Mouse (Mus musculus) heart, embryonic 11.5 days (tissue): Measurements from ENCODE around the gene Syt7. TPM values are rescaled to one million over a fixed set of nuclear protein-coding genes. Genes with fewer than 3 reads are reported as not detected.
A peak's percentile ranks its signal among the peaks of the same experiment; 100 is the strongest.

Experiments used
- ATAC-seq: fragments of 200-750 bp; cut with Nextera tagmentation; replicated peaks from 2 replicates; pipeline ENCODE4 v1.8.0; 2017; ENCODE audit warnings: moderate library complexity; ENCODE audit not compliant: insufficient number of reproducible peaks, low FRiP score, low TSS enrichment
- H3K27ac ChIP-seq: fragments of 300-500 bp; sonication (generic); 2 replicates; pipeline ENCODE4 v1.5.1; 2014; ENCODE audit warnings: mild to moderate bottlenecking, low read depth, low read length
- H3K27me3 ChIP-seq: fragments of 300-500 bp; sonication (generic); 2 replicates; pipeline ENCODE4 v1.6.1; 2014; ENCODE audit warnings: mild to moderate bottlenecking, low read length, mixed read lengths; ENCODE audit not compliant: control insufficient read depth, insufficient read depth
- H3K36me3 ChIP-seq: fragments of 300-500 bp; sonication (generic); 2 replicates; pipeline ENCODE4 v1.6.1; 2014; ENCODE audit warnings: mild to moderate bottlenecking, low read length, moderate library complexity, mixed read lengths; ENCODE audit not compliant: control insufficient read depth, insufficient read depth
- H3K4me1 ChIP-seq: fragments of 300-500 bp; sonication (generic); 2 replicates; pipeline ENCODE4 v1.6.1; 2014; ENCODE audit warnings: low read length; ENCODE audit not compliant: control insufficient read depth, insufficient read depth
- H3K4me2 ChIP-seq: fragments of 300-500 bp; sonication (generic); 2 replicates; pipeline ENCODE4 v1.6.1; 2014; ENCODE audit warnings: mild to moderate bottlenecking, moderate library complexity
- H3K4me3 ChIP-seq: fragments of 300-500 bp; sonication (generic); 2 replicates; pipeline ENCODE4 v1.5.1; 2014; ENCODE audit warnings: low read depth, low read length
- H3K9ac ChIP-seq: fragments of 300-500 bp; sonication (generic); 2 replicates; pipeline ENCODE4 v1.6.1; 2014; ENCODE audit warnings: mild to moderate bottlenecking, low read depth, low read length, moderate library complexity
- H3K9me3 ChIP-seq: fragments of 300-500 bp; sonication (generic); replicated peaks from 2 replicates; pipeline ENCODE4 v1.6.1; 2016; ENCODE audit warnings: low read length; ENCODE audit not compliant: control insufficient read depth
- WGBS: fragments of 180-500 bp; shearing (Covaris S2); extraction: QIAGEN DNeasy Blood & Tissue Kit; methylation state at CpG from one replicate; pipeline ENCODE4 v1.1.7; 2014; ENCODE audit not compliant: insufficient replicate concordance; 5-methylcytosine and 5-hydroxymethylcytosine counted together
- polyA plus RNA-seq: library from polyadenylated mRNA; unstranded; fragments of >200 nt; fragmentation: Nextera tagmentation; extraction: Ambion mirVana; gene quantifications from 2 replicates; pipeline ENCODE4 v1.2.1, GENCODE M21; 2014

The Syt7 gene
- 1.2 and 2.0 TPM in 2 replicates for polyA plus RNA-seq

DNA sequence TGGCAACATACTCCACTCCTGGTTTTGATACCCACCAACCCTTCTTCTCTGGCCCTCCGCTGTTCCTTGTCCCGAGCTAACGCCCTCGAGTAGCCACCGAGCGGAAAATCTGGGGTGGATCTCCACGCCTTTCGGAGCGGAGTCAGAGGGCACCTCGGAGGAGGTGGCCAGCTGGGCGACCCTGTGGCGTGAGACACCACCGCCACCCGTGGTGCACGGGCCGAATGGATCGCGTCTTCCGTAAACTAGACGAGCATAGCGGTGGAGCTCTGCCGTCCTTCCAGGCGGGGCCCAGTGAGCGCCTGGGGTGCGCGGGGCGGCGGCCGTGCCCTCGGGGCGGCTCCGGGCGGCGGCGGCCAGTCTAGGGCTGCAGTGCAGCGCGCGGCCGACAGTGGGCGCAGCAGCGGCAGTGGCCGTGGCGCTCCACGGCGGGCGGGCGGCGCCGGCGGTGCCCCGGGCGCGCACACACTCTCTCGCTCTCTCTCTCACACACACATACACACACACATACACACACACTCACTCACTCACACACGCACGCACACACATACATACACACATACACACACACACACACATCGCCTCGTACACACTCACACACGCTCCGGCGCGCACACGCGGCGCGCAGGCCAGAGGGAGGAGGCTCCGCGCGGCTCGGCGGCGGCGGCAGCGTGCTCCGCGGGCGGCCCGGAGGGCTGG, at the start of gene Syt7:
Syt7 (plus strand) TSS at position 476 of the 699 bp plus-strand sequence.
- Histone ChIP-seq H3K4me3 (peak within 1 kb of the TSS; percentile 60), H3K36me3 (no peaks in the 10 kb centered on the region), H3K4me2 (peak within 1 kb of the TSS; percentile 90), H3K4me1 (peaks cover 7% of the 10 kb centered on the region; the same call in 1 of the 2 replicates), H3K9me3 (no peaks in the 10 kb centered on the region), H3K9ac (peak within 1 kb of the TSS; percentile 64), H3K27me3 (peaks cover 58% of the 10 kb centered on the region), H3K27ac (no peak within 1 kb of the TSS)
- ATAC-seq, result peak; percentile 74
- under 1% methylated on average over 73 of the region's 78 CpGs for WGBS

DNA sequence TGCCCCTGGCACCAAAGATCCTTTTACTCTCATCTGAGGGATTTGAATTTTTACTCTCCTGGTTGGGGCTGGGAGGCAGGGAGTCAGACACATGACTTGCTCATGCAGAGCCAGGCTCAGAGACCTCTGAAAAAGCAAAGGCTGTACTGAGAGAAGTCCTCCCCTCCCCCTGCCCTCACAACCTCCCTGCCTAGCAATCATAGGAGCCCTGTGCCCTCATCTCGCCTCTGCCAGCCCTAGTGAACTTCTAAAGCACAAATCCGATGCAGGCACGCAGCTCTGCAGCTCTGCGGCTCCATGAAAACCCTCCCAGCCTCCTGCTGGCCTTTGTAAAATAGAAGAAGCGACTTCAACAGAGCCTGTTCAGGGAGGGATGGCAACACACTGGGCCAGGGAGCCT, 49.6 kb upstream of the Syt7 start:
- no peak overlapping the region for H3K4me2 ChIP-seq
- no peak overlapping the region for H3K4me3 ChIP-seq
- 29% methylated on average over 5 of the region's 5 CpGs for WGBS
- H3K27ac ChIP-seq, result no peak overlapping the region
- H3K27me3 ChIP-seq, result peaks cover 68% of the 10 kb centered on the region
- no peaks in the 10 kb centered on the region for H3K9me3 ChIP-seq
- H3K9ac ChIP-seq, result 0 out of 2 replicates have a peak overlapping the region, but pooled peaks have one; percentile 5
- no peak for ATAC-seq
- H3K36me3 ChIP-seq, result no peaks in the 10 kb centered on the region
- H3K4me1 ChIP-seq, result peaks cover 12% of the 10 kb centered on the region

DNA sequence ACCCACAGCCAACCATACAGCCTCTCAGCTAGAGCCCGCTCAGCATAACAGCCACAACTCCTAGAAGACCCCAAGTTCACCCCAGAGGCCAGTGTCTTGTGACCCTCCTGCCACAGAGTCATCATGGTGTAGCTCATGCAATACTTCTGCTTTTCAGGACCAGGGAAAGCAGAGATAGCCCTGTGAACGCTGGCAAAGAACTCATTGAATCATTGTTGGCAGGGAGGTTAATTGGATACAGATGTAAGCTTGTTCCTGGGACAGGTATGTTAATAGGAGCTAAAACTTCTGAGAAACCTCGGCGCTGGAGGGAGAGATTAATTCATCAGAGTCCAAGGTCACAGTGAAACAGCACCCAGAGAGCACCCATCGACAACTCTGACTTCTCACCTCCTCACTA, 48.2 kb upstream of the Syt7 start:
- H3K9ac ChIP-seq, result no peak overlapping the region
- H3K36me3 ChIP-seq, result no peaks in the 10 kb centered on the region
- H3K4me1 ChIP-seq, result peaks cover 12% of the 10 kb centered on the region
- no peak for ATAC-seq
- H3K4me3 ChIP-seq, result no peak overlapping the region
- H3K4me2 ChIP-seq, result no peak overlapping the region
- peaks cover 55% of the 10 kb centered on the region for H3K27me3 ChIP-seq
- H3K27ac ChIP-seq, result no peak overlapping the region
- H3K9me3 ChIP-seq, result no peaks in the 10 kb centered on the region
- 25% methylated on average over 5 of the region's 5 CpGs for WGBS

DNA sequence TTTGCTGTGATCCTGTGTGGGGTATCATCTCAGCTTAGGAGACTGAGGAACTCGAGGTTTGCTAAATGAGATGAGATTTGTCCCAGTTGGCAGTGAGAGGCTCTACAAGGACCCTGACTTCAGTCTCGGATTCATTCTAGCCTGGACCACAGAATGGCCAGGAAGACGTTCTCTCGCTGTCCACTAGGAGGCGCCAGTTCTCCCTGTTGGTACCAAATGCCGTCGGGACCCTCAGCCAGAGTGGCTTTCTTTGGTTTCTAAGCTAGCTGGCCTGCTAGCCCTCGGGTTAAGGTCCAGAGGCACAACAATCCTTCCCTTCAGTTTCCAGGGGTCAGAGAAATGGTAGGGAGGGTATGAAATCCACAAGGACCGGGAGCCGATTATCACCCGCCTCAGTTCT, 47.7 kb upstream of the Syt7 start:
- no peaks in the 10 kb centered on the region for H3K9me3 ChIP-seq
- no peak for ATAC-seq
- no peak overlapping the region for H3K4me3 ChIP-seq
- no peak overlapping the region for H3K9ac ChIP-seq
- no peak overlapping the region for H3K27ac ChIP-seq
- H3K27me3 ChIP-seq, result peaks cover 52% of the 10 kb centered on the region
- WGBS, result 18% methylated on average over 11 of the region's 11 CpGs
- no peak overlapping the region for H3K4me2 ChIP-seq
- H3K4me1 ChIP-seq, result peaks cover 12% of the 10 kb centered on the region
- no peaks in the 10 kb centered on the region for H3K36me3 ChIP-seq

DNA sequence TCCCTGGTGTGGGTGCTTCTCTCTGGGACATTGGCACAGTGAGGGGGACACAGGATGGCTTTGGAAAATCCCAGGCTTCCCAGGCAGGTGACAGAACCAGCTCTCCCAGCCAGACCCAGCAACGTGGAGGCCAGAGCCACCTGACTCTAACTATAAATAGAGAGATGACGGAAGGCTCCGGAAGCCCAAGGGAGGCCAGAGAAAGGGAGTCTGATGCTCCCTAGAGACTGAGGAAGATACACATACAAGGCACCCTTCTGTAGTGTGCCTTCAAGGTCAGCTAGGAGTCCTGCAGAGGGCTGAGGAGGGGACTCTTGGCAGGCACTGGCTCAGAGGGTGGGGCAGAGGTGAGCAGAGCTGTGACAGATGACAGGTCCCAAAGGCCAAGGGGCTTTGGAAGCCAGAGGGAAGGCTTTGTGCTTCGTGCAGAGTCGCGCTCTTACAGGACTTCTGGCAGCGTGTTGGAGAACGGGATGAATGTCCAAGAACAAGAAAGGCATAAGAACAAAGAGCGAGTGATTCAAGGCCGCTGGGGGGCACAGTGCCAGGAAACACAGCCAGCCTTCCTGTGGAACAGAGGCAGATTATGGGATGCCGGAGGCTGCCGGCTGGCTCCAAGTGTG, 47.0 kb upstream of the Syt7 start:
- Histone ChIP-seq H3K4me3 (no peak overlapping the region), H3K27me3 (peaks cover 46% of the 10 kb centered on the region)

DNA sequence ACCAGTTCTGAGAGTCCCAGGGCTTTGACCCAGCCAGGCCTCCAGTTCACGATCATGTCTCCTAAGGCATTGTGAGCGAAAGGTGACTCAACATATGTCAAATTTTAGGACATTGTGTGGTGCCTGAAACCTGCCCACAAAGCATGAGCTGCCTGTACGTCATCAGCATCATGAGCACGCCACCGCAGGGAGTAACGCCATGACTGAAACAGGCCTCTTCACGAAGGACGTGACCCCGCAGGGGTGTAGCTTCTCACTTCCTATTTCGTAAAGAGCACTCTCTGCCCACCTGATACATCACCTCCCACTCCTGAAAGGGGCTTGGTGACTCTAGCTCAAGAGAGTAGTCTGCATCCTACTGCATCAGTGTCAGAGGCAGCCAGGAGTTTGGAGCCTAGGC, 45.0 kb upstream of the Syt7 start:
- WGBS, result 75% methylated on average over 10 of the region's 10 CpGs
- Histone ChIP-seq H3K4me2 (no peak overlapping the region), H3K4me1 (peaks cover 12% of the 10 kb centered on the region), H3K9me3 (no peaks in the 10 kb centered on the region), H3K27me3 (peaks cover 32% of the 10 kb centered on the region), H3K9ac (no peak overlapping the region), H3K36me3 (no peaks in the 10 kb centered on the region), H3K27ac (no peak overlapping the region), H3K4me3 (no peak overlapping the region)
- ATAC-seq, result no peak

More for the DNA sequence above, 47.0 kb upstream of the Syt7 start:
- H3K4me2 ChIP-seq, result no peak overlapping the region; the same call in none of the 2 replicates
- peak overlapping the region; percentile 37; the same call in 1 of the 2 replicates for H3K27ac ChIP-seq
- no peaks in the 10 kb centered on the region for H3K9me3 ChIP-seq
- H3K9ac ChIP-seq, result 0 out of 2 replicates have a peak overlapping the region, but pooled peaks have one; percentile 43
- WGBS, result 39% methylated on average over 12 of the region's 12 CpGs
- peak; percentile 43; the same call in 1 of the 2 replicates for ATAC-seq
- H3K36me3 ChIP-seq, result no peaks in the 10 kb centered on the region
- peaks cover 12% of the 10 kb centered on the region for H3K4me1 ChIP-seq

DNA sequence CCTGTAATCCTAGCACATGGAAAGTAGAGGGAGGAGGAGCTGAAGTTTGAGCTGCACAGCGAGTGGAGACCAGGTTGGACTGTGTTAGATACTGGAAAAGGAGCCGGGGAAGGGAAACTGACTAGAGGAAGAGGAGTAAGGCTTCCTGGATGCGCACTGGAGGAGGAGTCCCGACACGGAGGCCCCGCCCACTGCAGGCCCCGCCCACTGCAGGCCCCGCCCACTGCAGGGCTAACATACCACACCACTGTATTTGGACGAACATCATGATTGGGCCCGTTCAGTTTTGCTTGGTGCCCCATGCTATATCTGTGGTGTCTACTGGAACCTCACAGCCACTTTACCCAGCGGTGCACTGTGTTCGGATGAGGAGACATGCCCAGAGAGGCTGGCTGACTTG, 43.2 kb upstream of the Syt7 start:
- WGBS, result 35% methylated on average over 12 of the region's 12 CpGs
- Histone ChIP-seq H3K4me1 (peaks cover 12% of the 10 kb centered on the region), H3K9me3 (no peaks in the 10 kb centered on the region), H3K27me3 (peaks cover 20% of the 10 kb centered on the region), H3K4me2 (no peak overlapping the region), H3K27ac (no peak overlapping the region), H3K36me3 (no peaks in the 10 kb centered on the region), H3K9ac (no peak overlapping the region), H3K4me3 (no peak overlapping the region)
- ATAC-seq, result 0 out of 2 replicates have a peak, but pooled peaks have one; percentile 4

DNA sequence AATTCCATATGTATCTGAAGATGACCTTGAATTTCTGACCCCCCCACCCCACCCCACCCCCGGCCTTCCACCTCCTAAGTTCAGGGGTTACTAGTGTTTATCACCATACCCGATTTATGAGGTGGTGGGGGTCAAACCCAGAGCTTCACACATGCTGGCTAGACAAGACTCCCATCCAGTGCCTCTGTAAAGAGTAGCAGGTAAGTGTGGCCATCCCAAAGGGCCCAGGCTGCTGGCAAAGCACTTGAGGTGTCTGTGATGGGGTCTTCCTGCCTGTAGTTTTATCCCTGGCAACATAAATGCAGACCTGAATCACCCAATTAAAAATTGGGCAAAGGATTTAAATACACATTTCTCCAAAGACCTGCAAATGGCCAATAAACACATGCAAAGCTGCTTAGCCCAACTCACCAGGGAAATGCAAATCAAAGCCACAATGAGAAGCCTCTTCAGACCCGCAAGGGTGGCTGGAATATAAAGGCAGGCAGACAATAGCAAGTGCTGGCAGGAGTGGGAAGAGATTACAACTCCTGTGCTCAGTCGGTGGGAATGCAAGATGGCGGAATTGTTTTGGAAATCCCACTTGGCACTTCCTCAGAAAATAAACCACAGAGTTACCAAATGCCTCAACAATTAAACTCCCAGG, 41.1 kb upstream of the Syt7 start:
- H3K4me1 ChIP-seq, result no peaks in the 10 kb centered on the region
- no peak overlapping the region for H3K4me2 ChIP-seq
- ATAC-seq, result no peak
- H3K27me3 ChIP-seq, result peaks cover 11% of the 10 kb centered on the region
- H3K9me3 ChIP-seq, result no peaks in the 10 kb centered on the region
- 50% methylated on average over 5 of the region's 5 CpGs for WGBS
- H3K4me3 ChIP-seq, result no peak overlapping the region
- no peak overlapping the region for H3K9ac ChIP-seq
- H3K36me3 ChIP-seq, result no peaks in the 10 kb centered on the region
- no peak overlapping the region for H3K27ac ChIP-seq
